Mouse (Mus musculus): ENCODE measurements around the gene Txk. TPM values are rescaled to one million over a fixed set of nuclear protein-coding genes. Genes with fewer than 3 reads are reported as not detected.

The Txk gene
- polyA plus RNA-seq, 1 experiment from 2014 or later, result 0.23 TPM

DNA sequence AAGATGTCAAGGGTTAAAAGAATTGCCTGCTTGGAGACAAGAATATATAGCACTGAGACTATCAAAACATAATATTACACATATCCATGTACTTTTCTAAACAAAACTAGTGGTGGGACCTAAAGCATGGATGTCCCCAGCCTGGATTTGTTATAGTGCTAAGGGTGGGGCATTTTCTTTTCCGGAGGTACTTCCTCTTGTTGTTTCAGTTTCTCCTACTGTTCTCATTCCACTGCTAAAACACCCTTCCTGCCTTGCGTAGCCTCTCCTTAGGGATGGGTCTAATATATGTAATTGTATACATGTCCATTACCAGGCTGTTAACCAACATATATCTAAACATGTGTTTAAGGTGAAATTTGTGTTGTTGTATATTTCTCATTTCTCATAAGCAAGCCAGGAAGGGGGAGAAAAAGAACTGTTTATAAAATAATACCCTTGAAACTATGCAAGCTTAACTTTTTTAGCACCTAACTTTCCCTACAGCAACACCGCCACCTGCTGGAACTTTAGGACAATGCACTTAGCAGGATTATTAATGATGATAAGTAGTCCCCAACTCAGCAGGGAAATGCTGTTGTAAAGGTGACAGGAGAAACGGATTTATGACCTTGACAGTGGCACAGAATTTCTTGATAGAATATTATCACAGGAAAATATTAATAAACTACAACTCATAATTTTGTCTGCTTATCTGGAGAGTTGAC lies 41.9 kb downstream of the Txk start:
- whole genome bisulfite sequencing, result 19% methylated on average over 4 of the region's 4 CpGs
- Histone ChIP-seq H3K4me1 (no peaks in the 10 kb centered on the region; the same call in 1 of the 2 replicates), H3K9me3 (replicated peaks) (no peaks in the 10 kb centered on the region), H3K4me3 (replicated peaks) (no peak overlapping the region), H3K4me2 (replicated peaks) (no peak overlapping the region), H3K27me3 (no peaks in the 10 kb centered on the region), H3K27ac (replicated peaks) (no peak overlapping the region), H3K36me3 (no peaks in the 10 kb centered on the region), H3K9ac (no peak overlapping the region)
- ATAC-seq (ENCODE audit: insufficient number of reproducible peaks, low FRiP score, low TSS enrichment, low read depth), result no peak

DNA sequence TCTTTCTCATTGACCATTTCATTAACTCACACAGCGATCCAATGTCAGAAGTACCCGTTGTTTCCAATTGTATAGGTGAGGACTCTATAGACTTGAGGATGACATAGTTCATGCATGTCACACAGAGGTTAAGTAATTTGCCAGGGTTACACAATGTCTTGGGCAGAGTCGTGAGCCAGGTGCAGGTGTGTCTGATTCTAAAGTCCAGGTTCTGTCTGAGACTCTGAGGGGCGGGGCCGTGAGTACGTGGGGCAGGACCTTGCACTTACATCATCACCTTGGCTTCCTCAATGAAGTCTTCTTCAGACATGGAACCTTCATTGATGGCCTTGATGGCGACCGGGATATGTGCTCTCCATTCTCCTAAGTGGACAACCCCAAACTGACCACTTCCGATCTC lies 42.6 kb downstream of the Txk start:
- H3K4me1 ChIP-seq, result no peaks in the 10 kb centered on the region; the same call in 1 of the 2 replicates
- no peak overlapping the region for H3K4me2 ChIP-seq (replicated peaks)
- no peaks in the 10 kb centered on the region for H3K27me3 ChIP-seq
- WGBS, result 88% methylated on average over 9 of the region's 9 CpGs
- no peaks in the 10 kb centered on the region for H3K9me3 ChIP-seq (replicated peaks)
- no peak overlapping the region for H3K4me3 ChIP-seq (replicated peaks)
- no peak overlapping the region for H3K27ac ChIP-seq (replicated peaks)
- ATAC-seq (ENCODE audit: insufficient number of reproducible peaks, low FRiP score, low TSS enrichment, low read depth), result no peak
- no peak overlapping the region for H3K9ac ChIP-seq
- H3K36me3 ChIP-seq, result no peaks in the 10 kb centered on the region

DNA sequence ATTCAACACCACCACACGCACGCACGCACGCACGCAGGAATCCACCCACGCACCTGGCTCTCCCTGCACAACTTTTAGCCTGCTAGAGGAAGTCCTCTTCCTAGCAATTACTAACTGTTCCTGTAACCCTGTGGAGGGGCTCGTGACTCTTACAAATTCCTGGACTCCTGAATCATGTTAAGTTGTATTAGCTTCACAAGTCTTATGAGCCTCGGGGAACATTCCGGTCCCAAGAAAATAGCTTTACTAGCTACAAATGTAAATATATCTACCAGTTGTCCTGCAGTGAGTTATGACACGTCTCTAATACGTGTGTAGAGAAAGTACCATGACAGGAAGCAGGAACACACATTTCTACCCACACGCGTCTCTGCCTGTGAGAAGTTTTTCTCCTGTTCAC lies 43.1 kb downstream of the Txk start:
- Histone ChIP-seq H3K9ac (no peak overlapping the region), H3K4me3 (replicated peaks) (no peak overlapping the region), H3K36me3 (no peaks in the 10 kb centered on the region), H3K27me3 (no peaks in the 10 kb centered on the region), H3K4me1 (no peaks in the 10 kb centered on the region; the same call in 1 of the 2 replicates), H3K27ac (replicated peaks) (no peak overlapping the region), H3K4me2 (replicated peaks) (no peak overlapping the region), H3K9me3 (replicated peaks) (no peaks in the 10 kb centered on the region)
- ATAC-seq (ENCODE audit: insufficient number of reproducible peaks, low FRiP score, low TSS enrichment, low read depth), result no peak
- WGBS, result 63% methylated on average over 13 of the region's 13 CpGs

DNA sequence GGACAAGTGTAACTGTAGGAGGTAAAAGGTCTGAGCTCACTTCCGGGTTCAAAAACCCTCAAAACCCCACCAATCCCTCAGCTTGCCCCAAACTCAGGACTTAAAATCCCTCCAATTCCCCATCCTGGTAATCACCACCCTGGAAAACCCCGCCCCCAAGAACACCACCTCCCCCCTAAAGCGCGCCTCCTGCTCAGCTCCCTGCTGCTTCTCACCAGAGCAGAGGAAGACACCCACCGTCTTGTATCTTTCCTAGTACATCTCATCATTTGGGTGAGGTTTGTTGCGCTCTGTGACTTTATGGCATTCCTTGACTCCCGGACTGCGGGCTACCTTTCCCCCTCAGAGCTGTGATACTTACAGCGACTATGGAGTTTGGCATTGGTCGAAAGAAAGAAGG lies 45.9 kb downstream of the Txk start:
- Histone ChIP-seq H3K4me3 (replicated peaks) (no peak overlapping the region), H3K27ac (replicated peaks) (no peak overlapping the region), H3K9me3 (replicated peaks) (no peaks in the 10 kb centered on the region), H3K4me2 (replicated peaks) (peak overlapping the region; percentile 11; the same call in 1 of the 2 replicates), H3K9ac (no peak overlapping the region), H3K4me1 (no peaks in the 10 kb centered on the region; the same call in 1 of the 2 replicates), H3K27me3 (no peaks in the 10 kb centered on the region), H3K36me3 (no peaks in the 10 kb centered on the region)
- no peak for ATAC-seq (ENCODE audit: insufficient number of reproducible peaks, low FRiP score, low TSS enrichment, low read depth)
- WGBS, result 67% methylated on average over 10 of the region's 10 CpGs

DNA sequence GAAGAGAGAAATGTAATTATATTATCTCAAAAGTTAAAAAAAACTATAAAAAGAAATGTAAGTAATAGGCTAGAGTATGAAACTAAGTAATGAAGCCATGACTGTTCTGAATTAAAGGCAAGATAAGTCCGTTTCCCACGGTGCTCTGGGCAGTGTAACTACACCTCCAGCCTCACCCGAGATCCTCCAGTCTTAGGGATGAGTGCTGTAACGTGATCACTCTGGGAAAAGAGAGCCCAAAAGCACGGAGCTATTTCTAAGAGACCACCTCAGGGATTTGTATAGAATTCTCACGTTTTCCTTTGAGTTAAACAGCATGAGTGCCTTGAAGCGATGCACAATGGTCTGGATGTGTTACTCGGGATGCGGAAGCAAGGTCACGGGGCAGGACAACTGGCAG lies 46.5 kb downstream of the Txk start:
- H3K36me3 ChIP-seq, result no peaks in the 10 kb centered on the region
- no peaks in the 10 kb centered on the region for H3K27me3 ChIP-seq
- H3K4me1 ChIP-seq, result no peaks in the 10 kb centered on the region; the same call in 1 of the 2 replicates
- H3K4me3 ChIP-seq (replicated peaks), result no peak overlapping the region
- no peak overlapping the region for H3K9ac ChIP-seq
- WGBS, result 38% methylated on average over 10 of the region's 10 CpGs
- H3K4me2 ChIP-seq (replicated peaks), result peak overlapping the region; percentile 11; the same call in 1 of the 2 replicates
- H3K27ac ChIP-seq (replicated peaks), result no peak overlapping the region
- ATAC-seq (ENCODE audit: insufficient number of reproducible peaks, low FRiP score, low TSS enrichment, low read depth), result no peak
- no peaks in the 10 kb centered on the region for H3K9me3 ChIP-seq (replicated peaks)

DNA sequence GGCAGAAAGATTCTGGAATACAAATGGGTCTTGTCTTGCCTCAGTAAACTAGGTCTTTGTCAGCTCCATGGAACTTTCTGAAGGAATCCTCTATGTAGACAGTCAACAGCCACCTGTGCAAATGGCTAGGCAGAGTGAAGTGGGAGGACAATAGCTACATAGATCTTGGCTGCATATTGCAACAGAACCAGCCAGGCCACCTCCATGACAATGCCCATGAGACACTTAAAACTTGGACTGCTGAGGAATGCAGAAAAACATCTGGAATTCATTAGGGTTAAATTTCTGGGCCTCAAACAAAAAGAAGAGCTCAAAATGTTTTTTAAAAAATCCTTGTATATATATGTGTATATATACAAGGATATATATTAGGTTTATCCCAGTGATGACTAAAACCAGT lies 50.4 kb downstream of the Txk start:
- no peaks in the 10 kb centered on the region for H3K36me3 ChIP-seq
- ATAC-seq (ENCODE audit: insufficient number of reproducible peaks, low FRiP score, low TSS enrichment, low read depth), result no peak
- H3K27me3 ChIP-seq, result no peaks in the 10 kb centered on the region
- H3K4me1 ChIP-seq, result peaks cover 19% of the 10 kb centered on the region
- no peak overlapping the region for H3K9ac ChIP-seq
- H3K27ac ChIP-seq (replicated peaks), result no peak overlapping the region
- H3K9me3 ChIP-seq (replicated peaks), result no peaks in the 10 kb centered on the region
- H3K4me3 ChIP-seq (replicated peaks), result no peak overlapping the region
- H3K4me2 ChIP-seq (replicated peaks), result no peak overlapping the region

DNA sequence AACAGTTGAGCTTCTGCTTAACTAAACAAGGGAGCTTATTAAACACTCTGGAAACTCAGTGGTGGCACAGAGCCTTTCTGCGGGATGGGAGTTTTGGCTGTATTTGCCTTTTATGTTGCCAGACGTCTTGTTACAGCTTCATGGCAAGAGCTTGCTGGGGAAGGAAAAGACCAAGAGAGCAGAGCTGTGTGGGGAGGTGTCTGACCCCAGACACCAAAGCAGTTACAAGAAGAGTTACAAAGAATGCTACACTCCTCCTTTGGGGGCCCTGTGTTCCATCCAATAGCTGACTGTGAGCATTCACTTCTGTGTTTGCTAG lies 53.1 kb downstream of the Txk start:
- Histone ChIP-seq H3K4me3 (replicated peaks) (no peak overlapping the region), H3K9me3 (replicated peaks) (no peaks in the 10 kb centered on the region), H3K36me3 (no peaks in the 10 kb centered on the region), H3K4me2 (replicated peaks) (no peak overlapping the region), H3K9ac (no peak overlapping the region), H3K27me3 (no peaks in the 10 kb centered on the region), H3K27ac (replicated peaks) (peak overlapping the region; percentile 55; the same call in 1 of the 2 replicates), H3K4me1 (peaks cover 19% of the 10 kb centered on the region)
- WGBS, result 42% methylated on average over 2 of the region's 2 CpGs
- no peak for ATAC-seq (ENCODE audit: insufficient number of reproducible peaks, low FRiP score, low TSS enrichment, low read depth)

DNA sequence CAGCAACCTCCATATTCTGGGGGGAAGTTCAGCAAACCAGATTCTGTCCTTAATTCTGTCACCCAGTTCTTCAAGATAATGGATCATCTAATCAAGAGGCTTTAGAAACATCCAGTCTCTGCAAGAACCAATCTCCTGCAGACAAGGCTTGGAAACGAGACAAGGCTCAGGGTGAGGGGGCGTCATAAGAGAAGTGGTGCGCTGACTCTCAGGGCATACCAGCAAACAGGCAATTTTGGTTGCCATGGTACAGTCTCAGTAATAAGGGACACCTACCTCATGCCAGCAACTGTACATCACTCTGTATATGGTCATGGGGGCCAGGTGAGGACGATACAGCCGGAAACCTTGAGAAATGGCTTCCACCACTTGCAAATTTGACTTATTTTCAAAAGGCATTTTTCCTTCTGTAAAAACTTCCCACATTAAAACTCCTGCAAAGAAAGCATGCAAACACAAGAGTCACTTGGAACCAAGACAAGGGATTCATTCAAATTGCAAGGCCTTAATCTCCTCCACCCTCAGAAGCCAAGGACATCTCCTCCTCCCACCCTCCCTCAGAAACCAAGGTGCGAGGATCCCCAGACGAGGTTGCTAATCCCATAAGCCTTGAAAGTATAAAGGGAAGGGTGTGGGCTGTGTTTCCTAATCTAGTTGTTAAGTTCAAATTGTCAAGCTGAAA lies 53.6 kb downstream of the Txk start:
- peaks cover 19% of the 10 kb centered on the region for H3K4me1 ChIP-seq
- H3K27me3 ChIP-seq, result no peaks in the 10 kb centered on the region
- 63% methylated on average over 7 of the region's 7 CpGs for WGBS
- no peak for ATAC-seq (ENCODE audit: insufficient number of reproducible peaks, low FRiP score, low TSS enrichment, low read depth)
- H3K9ac ChIP-seq, result no peak overlapping the region
- H3K27ac ChIP-seq (replicated peaks), result peak overlapping the region; percentile 55; the same call in 1 of the 2 replicates
- no peak overlapping the region for H3K4me3 ChIP-seq (replicated peaks)
- H3K4me2 ChIP-seq (replicated peaks), result no peak overlapping the region
- no peaks in the 10 kb centered on the region for H3K9me3 ChIP-seq (replicated peaks)
- H3K36me3 ChIP-seq, result no peaks in the 10 kb centered on the region

DNA sequence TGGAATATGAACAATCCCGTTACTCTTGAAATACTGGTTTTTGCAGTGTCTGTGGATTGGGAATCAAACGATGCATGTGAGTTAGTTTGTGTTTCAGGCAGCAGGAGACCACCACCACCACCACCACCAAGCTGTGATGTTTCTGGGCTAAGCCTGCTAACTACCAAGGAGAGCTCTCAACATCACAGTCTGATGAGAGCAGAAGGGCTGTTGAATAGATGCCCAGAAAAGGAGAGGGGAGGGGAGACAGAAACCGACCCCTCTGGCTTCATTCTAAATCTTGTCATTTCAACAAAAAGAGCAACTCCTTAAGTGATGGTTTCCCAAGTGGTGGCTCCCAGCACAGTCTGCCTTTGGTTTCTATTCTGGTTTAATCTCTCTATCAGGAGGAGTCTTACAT lies 54.2 kb downstream of the Txk start:
- no peaks in the 10 kb centered on the region for H3K27me3 ChIP-seq
- H3K9me3 ChIP-seq (replicated peaks), result no peaks in the 10 kb centered on the region
- H3K27ac ChIP-seq (replicated peaks), result peak overlapping the region; percentile 55; the same call in 1 of the 2 replicates
- no peak for ATAC-seq (ENCODE audit: insufficient number of reproducible peaks, low FRiP score, low TSS enrichment, low read depth)
- no peak overlapping the region for H3K4me2 ChIP-seq (replicated peaks)
- no peak overlapping the region for H3K9ac ChIP-seq
- 34% methylated on average over 3 of the region's 3 CpGs for WGBS
- H3K4me3 ChIP-seq (replicated peaks), result no peak overlapping the region
- peaks cover 19% of the 10 kb centered on the region for H3K4me1 ChIP-seq
- H3K36me3 ChIP-seq, result no peaks in the 10 kb centered on the region

DNA sequence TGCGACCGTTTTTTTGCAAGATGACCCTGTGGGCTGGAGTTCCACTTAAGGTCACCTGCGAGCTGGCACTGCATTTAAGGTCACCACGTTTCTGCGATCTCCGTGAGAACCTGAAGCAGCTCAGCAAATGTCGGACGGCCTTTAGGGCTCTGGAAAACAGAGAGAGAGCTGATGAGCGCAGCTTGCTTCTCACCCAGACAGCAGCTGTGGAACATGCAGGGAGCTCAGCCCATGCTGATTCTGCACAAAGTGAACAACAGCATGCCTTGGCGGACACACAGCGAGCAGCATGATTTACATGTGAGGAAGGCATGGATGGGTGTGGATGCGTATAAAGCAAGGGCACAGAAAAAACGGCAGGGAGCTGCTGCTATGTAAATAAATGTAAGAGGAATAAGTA lies 56.1 kb downstream of the Txk start:
- H3K9me3 ChIP-seq (replicated peaks), result no peaks in the 10 kb centered on the region

DNA sequence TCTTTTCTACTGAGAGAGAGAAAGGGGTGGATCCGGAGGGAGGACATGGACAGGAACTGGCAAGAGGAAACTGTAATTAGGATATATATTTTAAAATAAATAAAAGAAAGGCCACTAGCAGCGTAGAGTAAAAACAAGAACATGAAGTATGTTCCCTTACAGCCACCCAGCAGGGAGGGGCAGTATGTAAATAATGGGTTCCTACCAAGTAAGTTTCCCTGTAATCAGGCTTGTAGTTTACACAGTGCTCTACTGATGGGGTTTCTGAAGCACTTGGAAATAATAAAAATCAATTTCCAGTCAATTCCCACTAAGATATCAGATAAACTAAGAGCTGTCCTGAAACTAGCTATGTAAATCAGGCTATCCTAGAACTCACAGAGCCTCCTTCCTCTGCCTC lies 57.9 kb downstream of the Txk start:
- 83% methylated on average over 2 of the region's 2 CpGs for WGBS
- H3K27ac ChIP-seq (replicated peaks), result no peak overlapping the region

More for the DNA sequence above, 56.1 kb downstream of the Txk start:
- H3K9ac ChIP-seq, result no peak overlapping the region
- no peak overlapping the region for H3K4me2 ChIP-seq (replicated peaks)
- H3K27ac ChIP-seq (replicated peaks), result no peak overlapping the region
- ATAC-seq (ENCODE audit: insufficient number of reproducible peaks, low FRiP score, low TSS enrichment, low read depth), result no peak
- H3K27me3 ChIP-seq, result no peaks in the 10 kb centered on the region
- H3K36me3 ChIP-seq, result no peaks in the 10 kb centered on the region
- WGBS, result 72% methylated on average over 13 of the region's 13 CpGs
- H3K4me1 ChIP-seq, result peaks cover 19% of the 10 kb centered on the region
- H3K4me3 ChIP-seq (replicated peaks), result no peak overlapping the region

DNA sequence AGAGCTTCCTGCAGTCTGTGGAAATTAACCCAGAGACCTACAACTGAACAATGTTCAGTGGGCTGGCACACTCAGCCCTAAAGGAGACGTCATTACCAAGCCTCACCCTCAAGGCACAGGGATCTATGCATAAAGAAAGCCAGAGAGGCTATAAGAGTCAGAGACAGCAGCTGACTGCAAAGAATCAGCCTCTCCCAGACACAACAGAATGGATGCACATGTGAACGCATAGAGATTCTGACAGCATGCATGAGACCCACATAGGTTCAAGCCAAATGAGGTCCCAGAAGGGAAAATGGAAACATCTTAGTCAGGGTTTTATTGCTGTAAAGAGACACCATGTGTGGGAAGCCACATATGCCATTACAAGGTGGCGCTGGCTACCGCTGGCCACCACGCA lies 62.1 kb downstream of the Txk start:
- H3K4me1 ChIP-seq, result no peaks in the 10 kb centered on the region

More for the DNA sequence above, 57.9 kb downstream of the Txk start:
- Histone ChIP-seq H3K4me3 (replicated peaks) (no peak overlapping the region), H3K27me3 (no peaks in the 10 kb centered on the region), H3K36me3 (no peaks in the 10 kb centered on the region), H3K4me1 (peaks cover 19% of the 10 kb centered on the region), H3K4me2 (replicated peaks) (no peak overlapping the region), H3K9me3 (replicated peaks) (no peaks in the 10 kb centered on the region), H3K9ac (no peak overlapping the region)
- ATAC-seq (ENCODE audit: insufficient number of reproducible peaks, low FRiP score, low TSS enrichment, low read depth), result no peak

More for the DNA sequence above, 62.1 kb downstream of the Txk start:
- Histone ChIP-seq H3K9ac (no peak overlapping the region), H3K36me3 (no peaks in the 10 kb centered on the region), H3K9me3 (replicated peaks) (no peaks in the 10 kb centered on the region), H3K4me2 (replicated peaks) (no peak overlapping the region), H3K27ac (replicated peaks) (no peak overlapping the region), H3K27me3 (no peaks in the 10 kb centered on the region), H3K4me3 (replicated peaks) (no peak overlapping the region)
- no peak for ATAC-seq (ENCODE audit: insufficient number of reproducible peaks, low FRiP score, low TSS enrichment, low read depth)
- 79% methylated on average over 5 of the region's 5 CpGs for whole genome bisulfite sequencing
